Mouse (Mus musculus): ENCODE results near the gene Bicc1. TPM values are rescaled to one million over a fixed set of nuclear protein-coding genes. Genes with fewer than 3 reads are reported as not detected.

Gene Bicc1
- polyA plus RNA-seq, 1 experiment from 2014 or later, result 18.2 TPM

DNA sequence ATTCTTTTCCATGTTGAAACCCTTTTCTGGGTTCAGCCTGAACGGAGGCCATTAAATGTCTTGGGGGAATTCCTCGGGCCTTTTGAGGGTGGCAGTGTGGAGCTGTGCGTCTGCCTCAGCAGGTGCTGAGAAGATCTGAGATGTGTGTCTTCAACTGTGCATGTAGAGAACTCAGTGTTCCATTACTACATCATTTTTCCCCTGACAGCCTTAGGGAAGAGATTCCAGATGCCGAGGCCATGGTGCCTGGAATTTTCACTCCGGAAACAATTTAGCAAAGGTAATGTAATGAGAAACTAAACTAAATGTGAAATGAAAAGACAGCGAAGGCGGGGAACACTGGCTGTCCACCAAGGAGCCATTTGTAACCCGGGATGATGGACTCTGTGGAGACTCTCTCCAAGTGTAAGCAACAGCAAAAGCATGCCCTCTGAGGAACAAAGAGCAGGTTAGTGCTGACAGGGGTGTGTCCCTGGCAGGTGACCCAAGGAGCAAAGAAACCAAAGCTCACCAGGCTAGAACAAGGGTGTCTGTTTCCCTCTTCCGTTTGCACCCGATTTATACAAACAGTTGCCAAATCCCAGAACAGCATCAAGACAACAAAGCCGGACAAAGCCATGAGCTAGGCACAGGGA, 176.3 kb downstream of the Bicc1 start:
- ATAC-seq, result no peak

GRCm38 (mm10) chr10:70982156-70982555, 177.3 kb downstream of the Bicc1 start:
- ATAC-seq (no peak), DNase-seq (ENCODE audit: low spot score) (no peak)
- Histone ChIP-seq H3K27me3 (replicated peaks; ENCODE audit: insufficient read depth, low read length) (no peaks in the 10 kb centered on the region), H3K4me1 (ENCODE audit: insufficient read depth, low read depth, low read length) (no peaks in the 10 kb centered on the region), H3K36me3 (ENCODE audit: insufficient read depth, low read length) (no peaks in the 10 kb centered on the region), H3K4me3 (ENCODE audit: low read depth, low read length) (no peak overlapping the region), H3K27ac (ENCODE audit: low read length) (no peak overlapping the region), H3K9me3 (ENCODE audit: low read length) (no peaks in the 10 kb centered on the region), H3K9ac (replicated peaks; ENCODE audit: low read depth) (no peak overlapping the region), H3K4me2 (replicated peaks; ENCODE audit: low read depth, low read length) (no peak overlapping the region)
- TF ChIP-seq EP300 (IDR thresholded peaks at IDR 0.05) (no peak), CTCF (IDR thresholded peaks at IDR 0.05) (no peak)
- 79% methylated on average over 7 of the region's 7 CpGs for WGBS

More for the DNA sequence above, 176.3 kb downstream of the Bicc1 start:
- Histone ChIP-seq H3K9me3 (ENCODE audit: low read length) (no peaks in the 10 kb centered on the region), H3K27ac (ENCODE audit: low read length) (no peak overlapping the region), H3K4me1 (ENCODE audit: insufficient read depth, low read depth, low read length) (no peaks in the 10 kb centered on the region), H3K27me3 (replicated peaks; ENCODE audit: insufficient read depth, low read length) (no peaks in the 10 kb centered on the region), H3K4me3 (ENCODE audit: low read depth, low read length) (no peak overlapping the region), H3K9ac (replicated peaks; ENCODE audit: low read depth) (no peak overlapping the region), H3K36me3 (ENCODE audit: insufficient read depth, low read length) (no peaks in the 10 kb centered on the region), H3K4me2 (replicated peaks; ENCODE audit: low read depth, low read length) (no peak overlapping the region)
- no peak for DNase-seq (ENCODE audit: low spot score)
- TF ChIP-seq EP300 (IDR thresholded peaks at IDR 0.05) (no peak), CTCF (IDR thresholded peaks at IDR 0.05) (no peak)
- 74% methylated on average over 11 of the region's 11 CpGs for WGBS

DNA sequence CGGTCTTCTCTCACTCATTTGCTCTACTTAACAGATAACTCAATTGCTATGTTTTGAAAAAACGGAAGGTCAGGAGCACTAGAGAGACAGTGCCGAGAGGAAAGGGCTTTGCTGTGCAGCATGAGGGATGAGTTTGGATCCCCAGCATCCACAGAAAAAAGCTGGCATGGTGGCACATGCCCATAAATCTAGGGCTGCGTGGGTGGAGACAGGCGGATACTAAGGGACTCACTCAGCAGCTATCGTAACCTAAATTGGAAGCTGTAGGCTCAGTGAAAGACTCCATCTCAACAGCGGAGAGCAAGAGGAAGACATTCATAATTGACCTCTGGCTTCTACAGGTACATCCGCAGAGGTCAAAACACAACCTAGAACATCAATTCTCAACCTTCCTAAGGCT, 179.8 kb downstream of the Bicc1 start:
- TF ChIP-seq EP300 (IDR thresholded peaks at IDR 0.05) (no peak), CTCF (IDR thresholded peaks at IDR 0.05) (no peak)
- Histone ChIP-seq H3K9me3 (ENCODE audit: low read length) (no peaks in the 10 kb centered on the region), H3K27ac (ENCODE audit: low read length) (no peak overlapping the region), H3K27me3 (replicated peaks; ENCODE audit: insufficient read depth, low read length) (no peaks in the 10 kb centered on the region), H3K9ac (replicated peaks; ENCODE audit: low read depth) (no peak overlapping the region), H3K4me2 (replicated peaks; ENCODE audit: low read depth, low read length) (no peak overlapping the region), H3K4me3 (ENCODE audit: low read depth, low read length) (no peak overlapping the region), H3K36me3 (ENCODE audit: insufficient read depth, low read length) (no peaks in the 10 kb centered on the region), H3K4me1 (ENCODE audit: insufficient read depth, low read depth, low read length) (no peaks in the 10 kb centered on the region)
- no peak for DNase-seq (ENCODE audit: low spot score)
- ATAC-seq, result no peak
- WGBS, result 95% methylated on average over 8 of the region's 8 CpGs

GRCm38 (mm10) chr10:70977141-70977540, 182.4 kb downstream of the Bicc1 start:
- H3K4me1 ChIP-seq (ENCODE audit: insufficient read depth, low read depth, low read length), result no peaks in the 10 kb centered on the region
- H3K36me3 ChIP-seq (ENCODE audit: insufficient read depth, low read length), result no peaks in the 10 kb centered on the region
- TF ChIP-seq EP300 (IDR thresholded peaks at IDR 0.05), result no peak
- no peak overlapping the region for H3K9ac ChIP-seq (replicated peaks; ENCODE audit: low read depth)
- 52% methylated on average over 6 of the region's 6 CpGs for WGBS
- H3K4me2 ChIP-seq (replicated peaks; ENCODE audit: low read depth, low read length), result no peak overlapping the region
- no peak overlapping the region for H3K4me3 ChIP-seq (ENCODE audit: low read depth, low read length)
- no peak overlapping the region for H3K27ac ChIP-seq (ENCODE audit: low read length)
- no peak for ATAC-seq
- H3K9me3 ChIP-seq (ENCODE audit: low read length), result no peaks in the 10 kb centered on the region
- no peak for DNase-seq (ENCODE audit: low spot score)
- H3K27me3 ChIP-seq (replicated peaks; ENCODE audit: insufficient read depth, low read length), result no peaks in the 10 kb centered on the region

GRCm38 (mm10) chr10:70976633-70977032, 182.9 kb downstream of the Bicc1 start:
- Histone ChIP-seq H3K36me3 (ENCODE audit: insufficient read depth, low read length) (no peaks in the 10 kb centered on the region), H3K4me1 (ENCODE audit: insufficient read depth, low read depth, low read length) (no peaks in the 10 kb centered on the region), H3K9ac (replicated peaks; ENCODE audit: low read depth) (no peak overlapping the region), H3K27ac (ENCODE audit: low read length) (no peak overlapping the region), H3K9me3 (ENCODE audit: low read length) (no peaks in the 10 kb centered on the region), H3K4me3 (ENCODE audit: low read depth, low read length) (no peak overlapping the region), H3K4me2 (replicated peaks; ENCODE audit: low read depth, low read length) (no peak overlapping the region), H3K27me3 (replicated peaks; ENCODE audit: insufficient read depth, low read length) (no peaks in the 10 kb centered on the region)
- WGBS, result 22% methylated on average over 9 of the region's 9 CpGs
- DNase-seq (ENCODE audit: low spot score), result no peak
- TF ChIP-seq CTCF (IDR thresholded peaks at IDR 0.05) (no peak), EP300 (IDR thresholded peaks at IDR 0.05) (no peak)
- ATAC-seq, result no peak

- no peaks in the 10 kb centered on the region for H3K4me1 ChIP-seq (ENCODE audit: insufficient read depth, low read depth, low read length)
- 74% methylated on average over 11 of the region's 11 CpGs for WGBS
- no peak for ATAC-seq
Measured at GRCm38 (mm10) chr10:70971156-70971555, 188.3 kb downstream of the Bicc1 start.

More at GRCm38 (mm10) chr10:70971156-70971555, 188.3 kb downstream of the Bicc1 start:
- no peak for DNase-seq (ENCODE audit: low spot score)
- H3K9me3 ChIP-seq (ENCODE audit: low read length), result no peaks in the 10 kb centered on the region
- no peak overlapping the region for H3K4me2 ChIP-seq (replicated peaks; ENCODE audit: low read depth, low read length)
- no peaks in the 10 kb centered on the region for H3K27me3 ChIP-seq (replicated peaks; ENCODE audit: insufficient read depth, low read length)
- no peak overlapping the region for H3K4me3 ChIP-seq (ENCODE audit: low read depth, low read length)
- no peak overlapping the region for H3K27ac ChIP-seq (ENCODE audit: low read length)
- H3K36me3 ChIP-seq (ENCODE audit: insufficient read depth, low read length), result no peaks in the 10 kb centered on the region
- TF ChIP-seq EP300 (IDR thresholded peaks at IDR 0.05) (no peak), CTCF (IDR thresholded peaks at IDR 0.05) (no peak)
- H3K9ac ChIP-seq (replicated peaks; ENCODE audit: low read depth), result no peak overlapping the region
